Mouse (Mus musculus): ENCODE measurements around the gene Xrcc4. TPM values are rescaled to one million over a fixed set of nuclear protein-coding genes. Genes with fewer than 3 reads are reported as not detected.
A peak's percentile ranks its signal among the peaks of the same experiment; 100 is the strongest.
"Not testable (repeated sequence)": the region's sequence is repeated elsewhere in the genome, so short reads cannot be mapped to it uniquely, and the experiment has no call there.

Gene Xrcc4
- polyA plus RNA-seq (2016; fragmentation: Nextera tagmentation; extraction: Ambion mirVana), result 9.3 and 9.7 TPM in 2 replicates

- H3K4me3 ChIP-seq, result peak within 1 kb of the TSS; percentile 97
- peak; percentile 95 for DNase-seq (ENCODE audit: low spot score)
- 3% methylated on average over 41 of the region's 41 CpGs for WGBS
- H3K27me3 ChIP-seq (ENCODE audit: low read depth, poor library complexity, severe bottlenecking), result no peaks in the 10 kb centered on the region
- H3K36me3 ChIP-seq, result peaks cover 9% of the 10 kb centered on the region; the same call in 1 of the 2 replicates
- H3K9me3 ChIP-seq (replicated peaks), result no peaks in the 10 kb centered on the region
- H3K27ac ChIP-seq (replicated peaks), result peak within 1 kb of the TSS; percentile 95
- peaks cover 19% of the 10 kb centered on the region for H3K4me1 ChIP-seq
These were observed at the start of gene Xrcc4, which contains the start of gene Tmem167 for GRCm38 (mm10) chr13:90088962-90089824. Xrcc4 (minus strand) TSS chr13:90089608. Tmem167 (plus strand) TSS chr13:90089123.

- H3K9me3 ChIP-seq (replicated peaks), result no peaks in the 10 kb centered on the region
- H3K4me1 ChIP-seq, result no peaks in the 10 kb centered on the region
- H3K4me3 ChIP-seq, result no peak overlapping the region
- no peaks in the 10 kb centered on the region for H3K36me3 ChIP-seq
- no peak overlapping the region for H3K27ac ChIP-seq (replicated peaks)
- DNase-seq (ENCODE audit: low spot score), result no peak
- no peaks in the 10 kb centered on the region for H3K27me3 ChIP-seq (ENCODE audit: low read depth, poor library complexity, severe bottlenecking)
- WGBS, result 90% methylated on average over 3 of the region's 3 CpGs
These were observed 46.9 kb upstream of the Xrcc4 start for GRCm38 (mm10) chr13:90136156-90136910.

- Histone ChIP-seq H3K27ac (replicated peaks) (no peak overlapping the region), H3K36me3 (peaks cover 8% of the 10 kb centered on the region), H3K4me3 (no peak overlapping the region), H3K9me3 (replicated peaks) (no peaks in the 10 kb centered on the region), H3K27me3 (ENCODE audit: low read depth, poor library complexity, severe bottlenecking) (no peaks in the 10 kb centered on the region), H3K4me1 (no peaks in the 10 kb centered on the region)
- DNase-seq (ENCODE audit: low spot score), result no peak
- 86% methylated on average over 1 of the region's 1 CpGs for WGBS
These were observed 22.3 kb upstream of the Xrcc4 start for GRCm38 (mm10) chr13:90111681-90112080.

- H3K4me3 ChIP-seq; DNase-seq (ENCODE audit: low spot score); H3K9me3 ChIP-seq (replicated peaks); H3K27ac ChIP-seq (replicated peaks); H3K27me3 ChIP-seq (ENCODE audit: low read depth, poor library complexity, severe bottlenecking); H3K4me1 ChIP-seq: not testable (repeated sequence)
- peaks cover 37% of the 10 kb centered on the region for H3K36me3 ChIP-seq
- 92% methylated on average over 5 of the region's 5 CpGs for WGBS
These were observed 19.3 kb upstream of the Xrcc4 start for GRCm38 (mm10) chr13:90108746-90109145.

GRCm38 (mm10) chr13:90106139-90106538, 16.7 kb upstream of the Xrcc4 start:
- DNase-seq (ENCODE audit: low spot score), result no peak
- Histone ChIP-seq H3K9me3 (replicated peaks) (no peaks in the 10 kb centered on the region), H3K36me3 (peaks cover 59% of the 10 kb centered on the region), H3K27me3 (ENCODE audit: low read depth, poor library complexity, severe bottlenecking) (no peaks in the 10 kb centered on the region), H3K4me1 (no peaks in the 10 kb centered on the region), H3K4me3 (no peak overlapping the region), H3K27ac (replicated peaks) (no peak overlapping the region)
- WGBS, result 96% methylated on average over 7 of the region's 7 CpGs

GRCm38 (mm10) chr13:90101514-90101913, 12.1 kb upstream of the Xrcc4 start:
- no peak overlapping the region for H3K27ac ChIP-seq (replicated peaks)
- no peaks in the 10 kb centered on the region for H3K27me3 ChIP-seq (ENCODE audit: low read depth, poor library complexity, severe bottlenecking)
- peaks cover 68% of the 10 kb centered on the region for H3K36me3 ChIP-seq
- no peaks in the 10 kb centered on the region for H3K4me1 ChIP-seq
- no peak overlapping the region for H3K4me3 ChIP-seq
- DNase-seq (ENCODE audit: low spot score), result no peak
- H3K9me3 ChIP-seq (replicated peaks), result no peaks in the 10 kb centered on the region

- under 1% methylated on average over 27 of the region's 27 CpGs for WGBS
These were observed 396 bp upstream of the Xrcc4 start for GRCm38 (mm10) chr13:90089825-90090183.

GRCm38 (mm10) chr13:90061877-90062276, 27.5 kb downstream of the Xrcc4 start:
- H3K4me3 ChIP-seq, result no peak overlapping the region

More at GRCm38 (mm10) chr13:90089825-90090183, 396 bp upstream of the Xrcc4 start:
- H3K9me3 ChIP-seq (replicated peaks), result no peaks in the 10 kb centered on the region
- peaks cover 9% of the 10 kb centered on the region; the same call in 1 of the 2 replicates for H3K36me3 ChIP-seq
- peak overlapping the region; percentile 97 for H3K4me3 ChIP-seq
- no peaks in the 10 kb centered on the region for H3K27me3 ChIP-seq (ENCODE audit: low read depth, poor library complexity, severe bottlenecking)
- H3K4me1 ChIP-seq, result peaks cover 19% of the 10 kb centered on the region
- peak overlapping the region; percentile 95 for H3K27ac ChIP-seq (replicated peaks)
- DNase-seq (ENCODE audit: low spot score), result no peak

GRCm38 (mm10) chr13:90052408-90052807, 37.0 kb downstream of the Xrcc4 start:
- no peaks in the 10 kb centered on the region for H3K36me3 ChIP-seq
- 92% methylated on average over 3 of the region's 3 CpGs for WGBS
- no peaks in the 10 kb centered on the region for H3K9me3 ChIP-seq (replicated peaks)
- DNase-seq (ENCODE audit: low spot score), result no peak
- no peaks in the 10 kb centered on the region for H3K4me1 ChIP-seq
- no peak overlapping the region for H3K27ac ChIP-seq (replicated peaks)
- no peak overlapping the region for H3K4me3 ChIP-seq
- H3K27me3 ChIP-seq (ENCODE audit: low read depth, poor library complexity, severe bottlenecking), result no peaks in the 10 kb centered on the region

More at GRCm38 (mm10) chr13:90061877-90062276, 27.5 kb downstream of the Xrcc4 start:
- Histone ChIP-seq H3K27me3 (ENCODE audit: low read depth, poor library complexity, severe bottlenecking) (no peaks in the 10 kb centered on the region), H3K27ac (replicated peaks) (no peak overlapping the region), H3K36me3 (no peaks in the 10 kb centered on the region), H3K4me1 (no peaks in the 10 kb centered on the region), H3K9me3 (replicated peaks) (no peaks in the 10 kb centered on the region)
- DNase-seq (ENCODE audit: low spot score), result no peak
- 84% methylated on average over 1 of the region's 1 CpGs for WGBS

- Histone ChIP-seq H3K36me3 (no peaks in the 10 kb centered on the region), H3K9me3 (replicated peaks) (no peaks in the 10 kb centered on the region), H3K27me3 (ENCODE audit: low read depth, poor library complexity, severe bottlenecking) (no peaks in the 10 kb centered on the region), H3K4me3 (no peak overlapping the region), H3K4me1 (no peaks in the 10 kb centered on the region), H3K27ac (replicated peaks) (no peak overlapping the region)
- DNase-seq (ENCODE audit: low spot score), result no peak
- WGBS, result 80% methylated on average over 6 of the region's 6 CpGs
These were observed 37.7 kb downstream of the Xrcc4 start for GRCm38 (mm10) chr13:90051735-90052134.

- Histone ChIP-seq H3K27ac (replicated peaks) (no peak overlapping the region), H3K4me1 (peaks cover 18% of the 10 kb centered on the region), H3K27me3 (ENCODE audit: low read depth, poor library complexity, severe bottlenecking) (no peaks in the 10 kb centered on the region; the same call in 1 of the 2 replicates), H3K36me3 (no peaks in the 10 kb centered on the region), H3K9me3 (replicated peaks) (no peaks in the 10 kb centered on the region; the same call in 1 of the 2 replicates), H3K4me3 (no peak overlapping the region)
- WGBS, result 5% methylated on average over 2 of the region's 2 CpGs
- DNase-seq (ENCODE audit: low spot score), result peak; percentile 58
These were observed 49.8 kb downstream of the Xrcc4 start for GRCm38 (mm10) chr13:90039613-90040012.

- H3K27ac ChIP-seq (replicated peaks), result 0 out of 2 replicates have a peak overlapping the region, but pooled peaks have one; percentile 34
- H3K9me3 ChIP-seq (replicated peaks), result no peaks in the 10 kb centered on the region; the same call in 1 of the 2 replicates
- no peaks in the 10 kb centered on the region for H3K36me3 ChIP-seq
- peaks cover 10% of the 10 kb centered on the region for H3K4me1 ChIP-seq
- no peak overlapping the region for H3K4me3 ChIP-seq
- no peak for DNase-seq (ENCODE audit: low spot score)
- WGBS, result 65% methylated on average over 4 of the region's 4 CpGs
- H3K27me3 ChIP-seq (ENCODE audit: low read depth, poor library complexity, severe bottlenecking), result no peaks in the 10 kb centered on the region
These were observed 56.4 kb downstream of the Xrcc4 start for GRCm38 (mm10) chr13:90032977-90033376.
